Mouse (Mus musculus) cerebellum, postnatal 10 days (tissue): ENCODE measurements at regions not wholly inside any gene's neighbourhood (a gene's known extent, or its start where the extent isn't known, plus 50 kb on each side); places are given as distances from the start of the nearest gene placed in this dataset.
"Not testable (repeated sequence)": the region's sequence is repeated elsewhere in the genome, so short reads cannot be mapped to it uniquely, and the experiment has no call there.

Experiments used
- DNase-seq, 2 experiments: peaks; one replicate each; pipeline ENCODE4 v3.0.0; 2021; ENCODE audit warnings: mixed read lengths in 2 of 2

GRCm38 (mm10) chr19:19750069-19750599, 639.1 kb upstream of the Rorb start:
- DNase-seq = not testable (repeated sequence)

- DNase-seq = peak; percentile 1
Measured at GRCm38 (mm10) chr19:19747821-19748488, 637.0 kb upstream of the Rorb start.

- DNase-seq = peak; percentile 6 to 11
Measured at GRCm38 (mm10) chr19:19719939-19720338, 608.9 kb upstream of the Rorb start.
